Mouse (Mus musculus) left cerebral cortex, adult 18-20 months (tissue): ENCODE results near the gene 3110040M04Rik. TPM values are rescaled to one million over a fixed set of nuclear protein-coding genes. Genes with fewer than 3 reads are reported as not detected.

ENCODE experiments used
- DNase-seq, 2 experiments: peaks; one replicate each; pipeline ENCODE4 v3.0.0; 2021 to 2022; ENCODE audit warnings: low spot score in 2 of 2, mixed read lengths in 1 of 2
- total RNA-seq, 2 experiments: library from RNA; stranded (reverse); gene quantifications; 2 replicates each; pipeline ENCODE4 v1.2.3; 2021

3110040M04Rik gene
- total RNA-seq, 2 experiments from 2014 or later = not detected

GRCm38 (mm10) chr1:151233756-151234155, 29.8 kb downstream of the 3110040M04Rik start:
- DNase-seq = no peak

- no peak for DNase-seq
Measured at GRCm38 (mm10) chr1:151235574-151235973, 31.7 kb downstream of the 3110040M04Rik start.

- DNase-seq = peak in 1 of 2 experiments; percentile 29
Measured at GRCm38 (mm10) chr1:151236141-151236930, 32.4 kb downstream of the 3110040M04Rik start.

DNA sequence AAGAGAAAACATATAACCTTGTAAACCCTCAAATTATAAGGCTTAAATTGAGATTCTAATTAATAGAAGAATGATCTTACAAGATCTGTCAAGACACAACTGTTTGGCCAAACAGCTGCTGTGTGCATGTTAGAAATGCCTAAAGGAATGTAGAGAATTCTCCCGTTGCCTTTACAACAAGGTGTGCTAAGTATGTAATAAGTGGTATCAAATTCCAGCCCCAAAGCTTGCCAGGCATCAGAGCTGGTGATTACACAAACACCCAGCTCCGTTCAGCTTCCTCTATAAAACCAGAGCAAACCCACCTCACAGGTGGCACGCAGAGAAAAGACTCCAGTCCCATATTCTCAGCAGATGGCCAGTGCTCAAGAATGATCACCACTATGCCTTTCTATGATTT, 33.9 kb downstream of the 3110040M04Rik start:
- DNase-seq = no peak

DNA sequence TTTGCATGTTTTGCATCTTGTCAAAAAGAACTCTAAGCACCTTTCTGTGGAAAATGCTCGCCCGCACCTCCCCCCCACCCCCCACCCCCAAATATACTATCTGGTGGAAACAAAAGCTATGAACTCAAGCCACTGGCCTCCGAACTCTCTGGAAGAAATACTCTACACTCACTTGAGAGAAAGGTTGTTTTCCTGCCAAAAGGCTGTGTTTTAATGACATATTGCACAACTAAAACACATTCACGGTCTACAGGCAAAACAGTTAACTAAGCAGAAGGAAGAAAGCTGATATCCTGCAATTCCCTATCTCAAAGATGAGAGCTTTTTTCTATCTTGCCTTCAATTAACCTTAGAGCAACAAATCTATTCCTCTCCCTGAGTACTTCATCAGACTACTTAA, 39.4 kb downstream of the 3110040M04Rik start:
- no peak for DNase-seq

DNA sequence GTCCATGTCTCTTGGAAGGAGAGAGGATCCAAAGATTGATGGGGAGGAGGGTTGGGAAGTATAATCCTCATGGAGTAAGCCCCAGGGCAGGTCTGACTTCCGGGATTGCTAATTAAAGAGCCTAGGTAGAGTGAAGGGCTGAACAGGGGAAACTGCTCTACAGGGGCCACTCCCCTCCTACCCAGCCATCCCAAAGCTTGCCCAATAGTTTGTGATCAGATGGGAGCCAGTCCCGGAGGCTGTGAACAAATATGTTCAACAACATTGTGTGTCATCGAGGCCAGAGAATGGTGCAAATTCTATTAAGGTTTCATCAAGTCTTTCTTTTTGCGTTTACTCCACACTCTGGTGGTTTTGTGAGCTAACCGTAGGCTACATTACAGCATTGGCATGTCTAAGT, 40.1 kb downstream of the 3110040M04Rik start:
- no peak for DNase-seq

GRCm38 (mm10) chr1:151244761-151245160, 40.8 kb downstream of the 3110040M04Rik start:
- no peak for DNase-seq

DNA sequence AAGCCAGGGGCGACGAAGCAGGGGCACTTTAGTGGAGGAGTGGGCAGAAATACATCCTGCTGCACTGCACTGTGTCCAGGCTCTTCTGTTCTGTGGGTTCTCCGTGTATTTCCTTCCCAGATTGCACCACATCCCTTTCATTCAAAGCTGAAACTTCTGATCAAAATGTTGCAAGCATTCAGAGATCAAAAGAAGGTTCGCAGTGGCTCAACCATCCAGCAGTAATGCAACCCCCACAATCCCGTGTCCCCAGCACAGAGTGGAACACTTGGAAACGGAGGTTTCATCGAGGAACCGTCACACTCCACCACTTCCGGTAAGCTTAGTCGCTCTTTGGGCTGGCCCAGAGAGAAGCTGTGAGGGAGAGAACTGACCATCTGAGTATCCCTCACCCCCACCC, 41.2 kb downstream of the 3110040M04Rik start:
- DNase-seq = no peak

DNA sequence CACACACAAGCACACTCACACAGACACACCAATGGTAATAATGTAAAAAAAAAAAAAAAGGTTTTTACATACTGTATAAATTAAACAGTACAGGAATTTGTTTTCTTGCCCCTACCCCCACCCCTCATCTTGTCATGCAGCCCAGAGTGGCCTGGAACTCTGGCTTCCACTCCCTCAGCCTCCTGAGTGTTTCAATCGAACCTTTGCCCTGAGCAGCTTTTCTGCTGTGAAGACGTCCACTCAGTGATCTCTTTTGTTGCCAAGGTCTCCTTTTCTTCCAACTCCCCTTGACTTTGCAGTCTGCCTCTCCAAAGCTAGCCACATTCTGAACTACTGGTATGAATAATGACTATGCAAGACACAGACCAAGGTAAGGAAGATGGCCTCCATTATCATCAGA, 41.9 kb downstream of the 3110040M04Rik start:
- no peak for DNase-seq

- no peak for DNase-seq
Measured at GRCm38 (mm10) chr1:151250109-151250508, 46.2 kb downstream of the 3110040M04Rik start.

DNA sequence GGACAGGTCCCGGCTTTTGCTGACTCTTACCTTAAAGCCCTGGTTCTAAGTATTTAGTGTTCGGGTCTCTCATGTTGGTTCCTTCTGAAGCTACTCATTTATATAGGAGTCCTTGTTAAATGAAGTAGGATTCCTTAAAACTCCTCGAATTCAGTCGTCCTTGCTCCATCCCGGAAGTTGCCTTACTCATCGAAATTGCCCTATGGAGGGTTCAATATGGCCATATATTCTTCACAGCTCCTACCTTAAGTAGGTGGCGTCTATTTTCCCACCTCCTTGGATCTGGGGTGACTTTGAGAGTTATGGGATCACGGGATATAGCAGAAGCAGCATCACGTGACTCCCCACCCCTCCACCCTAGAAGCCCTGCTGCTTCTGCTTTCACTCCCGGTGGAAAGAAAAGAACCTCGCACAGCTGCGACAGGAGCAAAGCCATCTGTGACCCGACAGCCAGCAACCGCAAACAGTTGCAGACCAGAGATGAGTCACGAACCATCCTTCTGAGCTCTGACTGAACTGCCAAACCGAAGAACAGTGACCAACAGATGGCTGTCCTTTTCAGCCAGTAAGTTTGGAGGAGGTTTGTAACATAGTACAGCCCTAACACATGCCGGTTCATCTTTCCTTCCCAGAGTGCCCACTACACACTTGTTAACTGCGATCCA, 46.7 kb downstream of the 3110040M04Rik start:
- DNase-seq = peak; percentile 53 to 66

DNA sequence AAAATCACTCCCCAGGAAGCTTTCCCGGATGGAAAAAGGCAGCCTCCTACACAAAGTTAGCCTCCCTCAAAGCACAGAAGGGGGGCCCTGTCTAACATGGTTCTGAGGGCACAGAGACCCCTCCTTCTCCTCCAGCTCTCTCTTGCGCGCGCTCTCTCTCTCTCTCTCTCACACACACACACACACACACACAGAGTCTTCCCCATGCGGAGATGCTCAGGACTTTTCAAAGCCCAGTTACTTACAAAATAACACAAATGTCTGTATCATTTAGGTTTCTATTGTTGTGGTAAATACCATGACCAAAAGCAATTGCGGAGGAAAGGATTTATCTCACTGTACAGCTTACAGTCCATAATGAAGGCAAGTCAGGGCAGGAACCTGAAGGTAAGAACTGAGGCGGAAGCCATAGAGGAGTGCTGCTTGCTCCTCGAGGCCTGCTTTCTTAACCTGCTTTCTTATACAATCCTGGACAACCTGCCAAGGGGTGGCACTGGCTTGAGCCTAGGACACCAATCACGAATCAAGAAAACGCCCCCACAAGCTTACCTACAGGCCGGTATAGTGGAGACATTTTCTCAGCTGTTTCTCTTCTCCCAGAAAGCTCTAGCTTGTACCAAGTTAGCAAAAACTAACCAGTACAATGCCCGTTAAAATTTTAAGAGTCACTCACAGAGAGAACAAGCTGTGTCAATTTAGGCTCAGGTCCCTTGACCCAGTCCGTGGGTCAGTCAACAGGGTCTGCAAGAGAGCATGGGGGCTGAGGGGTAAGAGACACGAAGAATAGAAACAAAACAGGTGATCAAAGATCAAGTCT, 47.5 kb downstream of the 3110040M04Rik start:
- DNase-seq = no peak

Other genes with a start within 250 kb of the 3110040M04Rik start
- 1 to 10 TPM; 1.6 to 2.8 TPM for gene Hmcn1, start 210.7 kb upstream of the 3110040M04Rik start, total RNA-seq
- not detected for gene Gm47985, start 21.6 kb upstream of the 3110040M04Rik start, total RNA-seq
- gene Gm8947, start 11.7 kb upstream of the 3110040M04Rik start, total RNA-seq = not detected
- gene Gm47995, start 5.7 kb upstream of the 3110040M04Rik start, total RNA-seq = not detected
- gene Gm47996, start 6.0 kb downstream of the 3110040M04Rik start, total RNA-seq = not detected
- 100 to 1,000 TPM; 123 to 136 TPM for gene Ivns1abp, start 140.4 kb downstream of the 3110040M04Rik start, total RNA-seq
- 10 to 100 TPM; 12.2 to 14.3 TPM for gene Swt1, start 224.3 kb downstream of the 3110040M04Rik start, total RNA-seq
- gene Trmt1l, start 224.4 kb downstream of the 3110040M04Rik start, total RNA-seq = 10 to 100 TPM; 27.3 to 30.5 TPM